Mouse (Mus musculus) cerebellum, postnatal 25 days (tissue): ENCODE data around the gene Tubb4b.
A peak's percentile ranks its signal among the peaks of the same experiment; 100 is the strongest.

Source experiments
- DNase-seq, 2 experiments: peaks; one replicate each; pipeline ENCODE4 v3.0.0; 2021; ENCODE audit warnings: mixed read lengths in 2 of 2

Gene Tubb4b

DNA sequence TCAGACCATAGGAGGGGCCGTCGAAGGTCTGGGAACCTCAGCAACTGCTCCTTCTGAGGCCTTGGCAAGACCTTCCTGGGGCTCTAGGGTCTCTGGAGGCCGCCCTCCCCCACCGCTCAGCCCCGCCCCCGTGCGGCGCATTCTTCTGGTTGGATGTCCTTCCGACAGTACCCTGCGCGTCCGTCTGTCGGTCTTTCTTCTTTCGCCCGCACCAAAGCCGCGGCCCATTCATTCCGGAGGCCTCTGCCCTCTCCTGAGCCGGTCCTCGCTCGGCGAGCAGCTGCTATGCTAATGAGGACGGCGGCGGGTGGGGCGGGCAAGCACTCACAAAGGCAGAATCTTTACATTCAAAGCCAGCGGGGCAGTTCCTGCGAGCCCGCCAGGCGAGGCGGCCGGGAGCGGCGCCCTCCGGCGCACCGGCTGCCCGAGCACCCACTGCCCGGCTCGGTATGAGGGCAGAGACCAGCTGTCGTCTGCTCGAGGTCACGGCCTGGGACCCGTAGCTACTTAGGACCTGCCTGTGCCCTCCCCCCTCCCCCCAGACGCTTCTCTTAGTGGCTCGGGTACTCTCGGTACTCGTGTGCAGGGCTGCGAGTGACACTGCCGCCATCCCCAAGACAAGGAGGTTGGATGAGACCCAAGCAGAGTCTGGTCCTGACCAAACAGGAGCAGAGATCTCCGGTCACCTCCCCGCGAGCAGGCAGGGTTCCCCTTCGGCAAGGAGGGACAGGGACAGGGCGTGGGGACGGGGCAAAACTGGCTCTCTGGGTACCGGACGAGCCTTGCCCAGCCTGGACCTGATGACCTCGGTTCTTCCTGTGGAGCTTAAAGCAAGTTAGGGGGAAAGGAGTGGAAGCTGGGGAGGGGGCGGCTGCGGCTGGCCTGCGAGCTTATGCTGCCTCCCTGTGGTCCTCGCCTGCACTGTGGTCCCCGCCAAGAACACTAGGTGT, 38.6 kb downstream of the Tubb4b start:
- DNase-seq = peak in 1 of 2 experiments; percentile 51

DNA sequence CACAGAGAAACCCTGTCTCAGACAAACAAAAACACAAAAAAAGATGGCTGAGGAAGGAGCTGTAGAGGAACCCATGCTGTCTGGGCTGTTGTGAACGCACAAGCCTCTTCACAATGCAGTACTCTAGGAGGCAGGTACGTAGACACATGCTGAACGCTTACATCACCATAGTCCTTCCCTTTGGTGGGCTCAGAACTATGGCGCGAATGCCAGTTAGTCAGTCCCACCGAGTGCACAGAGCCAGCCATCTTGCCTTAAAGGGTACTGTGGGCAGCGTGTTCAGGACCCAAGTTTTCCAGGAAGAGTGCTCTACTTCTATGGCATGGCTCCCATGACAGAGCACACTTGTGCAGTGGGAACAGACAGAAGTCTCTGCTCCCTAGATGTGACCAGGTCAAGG, 40.0 kb downstream of the Tubb4b start:
- no peak for DNase-seq

DNA sequence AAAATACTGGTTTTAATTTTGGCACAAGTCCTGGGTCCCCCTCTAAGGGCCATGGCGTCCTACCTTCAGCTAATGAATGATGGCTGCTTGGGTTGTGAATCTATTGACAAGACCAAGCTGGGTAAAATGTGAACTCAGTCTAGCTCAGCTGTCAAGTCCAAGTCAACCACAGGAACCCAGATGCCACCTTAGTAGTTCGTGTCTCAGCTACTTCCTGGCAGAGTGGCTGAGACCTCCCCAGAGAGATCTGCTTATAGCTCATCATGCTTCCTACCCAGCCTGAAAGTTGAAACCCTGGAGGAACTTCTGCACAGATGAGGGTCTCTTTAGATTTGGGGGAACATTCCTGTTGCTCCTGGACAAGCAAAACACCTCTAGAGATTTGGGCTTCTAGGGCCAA, 41.2 kb downstream of the Tubb4b start:
- no peak for DNase-seq

DNA sequence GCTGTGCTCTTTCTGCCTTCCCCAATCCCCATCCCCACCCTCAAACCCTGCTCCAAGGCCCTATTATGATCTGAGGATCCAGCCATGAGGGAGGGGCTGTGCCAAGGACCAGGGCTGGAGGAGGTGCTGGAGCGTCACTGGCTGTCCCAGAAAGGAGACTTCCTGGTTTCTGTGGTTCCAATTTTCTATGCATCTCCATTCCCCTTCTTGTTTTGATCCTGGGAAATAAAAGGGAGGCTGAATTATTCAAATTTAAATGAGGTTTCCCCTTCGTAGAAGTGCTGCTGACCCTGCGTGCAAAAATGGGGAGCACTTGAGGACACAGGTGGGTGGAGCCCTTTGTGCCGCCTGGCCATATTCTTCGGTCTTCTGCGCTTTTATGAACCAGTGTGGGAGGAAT, 41.8 kb downstream of the Tubb4b start:
- no peak for DNase-seq

DNA sequence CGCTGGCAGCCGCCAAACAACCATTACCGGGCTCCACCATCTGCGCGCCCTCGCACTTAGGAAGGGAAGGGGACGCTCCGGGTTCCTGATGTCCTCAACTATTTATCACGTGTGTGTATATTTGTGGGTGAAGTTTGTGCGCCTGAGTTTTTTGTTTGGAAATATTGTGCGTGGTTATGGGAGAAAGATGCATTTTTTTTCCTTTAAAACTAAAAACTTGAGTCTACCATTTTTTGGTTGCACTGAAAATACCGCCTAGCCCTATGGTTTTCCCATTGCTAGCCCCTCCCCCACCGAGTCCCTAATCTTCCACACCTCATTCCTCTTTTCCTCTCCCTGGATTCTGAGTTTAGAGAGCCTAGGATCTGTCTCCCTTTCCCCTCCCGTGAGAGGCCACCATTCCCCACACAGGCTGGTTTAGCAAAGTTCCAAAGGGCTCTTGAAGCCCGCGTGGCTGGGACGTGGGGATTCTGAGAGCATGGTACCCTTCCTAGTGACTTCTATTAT, 42.6 kb downstream of the Tubb4b start:
- DNase-seq = no peak

DNA sequence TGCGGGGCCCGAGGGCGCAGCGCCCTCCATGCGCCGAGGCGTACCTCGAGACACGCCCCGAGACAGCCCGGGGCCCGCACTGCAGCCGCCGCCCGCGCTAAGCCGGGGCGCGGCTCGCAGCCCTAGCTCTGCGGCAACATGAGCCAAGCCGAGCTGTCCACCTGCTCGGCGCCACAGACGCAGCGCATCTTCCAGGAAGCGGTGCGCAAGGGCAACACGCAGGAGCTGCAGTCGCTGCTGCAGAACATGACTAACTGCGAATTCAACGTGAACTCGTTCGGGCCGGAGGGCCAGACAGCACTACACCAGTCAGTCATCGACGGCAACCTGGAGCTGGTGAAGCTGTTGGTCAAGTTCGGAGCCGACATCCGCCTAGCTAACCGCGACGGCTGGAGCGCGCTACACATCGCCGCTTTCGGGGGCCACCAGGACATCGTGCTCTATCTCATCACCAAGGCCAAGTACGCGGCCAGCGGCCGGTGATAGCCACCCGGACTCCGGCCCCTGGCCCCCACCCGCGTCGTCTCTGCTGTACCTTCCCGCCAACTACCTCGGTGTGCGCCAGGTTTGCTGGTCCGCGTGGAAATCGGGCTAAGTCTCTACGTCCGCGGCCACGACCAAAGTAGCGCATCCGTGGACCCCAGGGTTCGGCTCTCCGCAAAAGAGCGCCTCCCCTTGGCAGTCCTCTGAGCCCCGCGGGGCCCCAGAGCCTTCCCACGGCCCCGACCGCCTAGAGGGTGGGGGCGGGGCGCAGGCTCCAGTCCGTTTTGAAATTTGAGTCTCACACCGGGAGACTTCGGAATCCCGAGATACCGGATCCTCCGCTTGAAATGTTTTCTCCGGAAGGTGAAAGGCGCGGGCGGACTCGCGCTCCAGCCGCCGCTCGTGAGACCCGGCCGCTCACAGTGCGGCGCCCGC, 43.3 kb downstream of the Tubb4b start:
- peak; percentile 59 to 61 for DNase-seq

DNA sequence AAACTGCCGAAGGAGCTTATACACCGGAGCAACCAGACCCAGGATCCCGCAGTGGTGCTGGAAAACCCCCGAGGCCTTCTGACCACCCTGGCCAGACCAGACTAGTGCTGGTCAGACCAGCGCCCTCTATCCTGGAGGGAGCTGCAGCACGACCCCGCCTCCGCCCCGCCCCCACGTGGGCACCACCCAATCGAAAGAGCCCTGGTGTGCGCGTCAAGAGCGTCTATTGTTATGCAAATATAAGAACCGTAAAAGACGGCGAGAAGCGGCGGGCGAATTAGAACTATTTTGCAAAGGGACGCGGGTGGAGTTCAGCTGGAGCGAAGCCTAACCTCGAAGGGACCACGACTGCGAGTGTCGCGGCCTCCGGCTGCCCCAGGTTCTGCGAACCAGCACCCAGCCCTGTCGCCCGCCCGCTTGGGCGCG, 44.0 kb downstream of the Tubb4b start, which contains the start of gene Nrarp:
TSS of gene Nrarp (plus strand) at position 281 of the 426 bp plus-strand sequence.
- peak; percentile 87 to 95 for DNase-seq

DNA sequence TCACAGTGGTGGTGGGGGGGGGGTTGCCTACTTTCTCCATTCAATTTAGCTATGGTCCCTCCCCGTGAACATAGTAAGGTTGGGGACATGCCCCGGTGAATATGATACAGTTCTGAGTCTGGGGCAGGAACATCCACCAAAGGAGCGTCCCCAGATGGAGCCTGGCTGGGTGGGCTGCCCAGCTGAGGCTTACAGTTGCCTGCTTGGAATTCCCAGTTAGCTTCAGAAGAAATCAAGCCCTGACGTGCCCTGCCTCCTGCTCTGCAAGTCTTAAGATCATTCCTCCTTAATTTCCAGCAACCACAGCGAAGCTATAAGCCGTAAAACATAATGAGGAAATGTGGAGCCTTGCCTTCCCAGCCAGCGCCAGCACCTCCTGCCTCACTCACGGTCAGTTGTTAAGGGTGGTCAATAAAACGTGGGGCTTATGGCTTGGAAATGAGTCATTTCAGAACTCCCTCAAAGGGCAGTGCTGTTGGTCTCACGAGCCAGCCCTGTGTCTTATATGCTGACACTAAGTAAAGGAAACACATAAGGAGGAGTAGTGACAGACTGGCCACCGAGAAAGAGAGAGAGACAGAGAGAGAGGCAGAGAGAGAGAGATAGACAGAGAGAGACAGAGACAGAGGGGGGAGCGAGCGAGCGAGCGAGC, 44.8 kb downstream of the Tubb4b start:
- no peak for DNase-seq

DNA sequence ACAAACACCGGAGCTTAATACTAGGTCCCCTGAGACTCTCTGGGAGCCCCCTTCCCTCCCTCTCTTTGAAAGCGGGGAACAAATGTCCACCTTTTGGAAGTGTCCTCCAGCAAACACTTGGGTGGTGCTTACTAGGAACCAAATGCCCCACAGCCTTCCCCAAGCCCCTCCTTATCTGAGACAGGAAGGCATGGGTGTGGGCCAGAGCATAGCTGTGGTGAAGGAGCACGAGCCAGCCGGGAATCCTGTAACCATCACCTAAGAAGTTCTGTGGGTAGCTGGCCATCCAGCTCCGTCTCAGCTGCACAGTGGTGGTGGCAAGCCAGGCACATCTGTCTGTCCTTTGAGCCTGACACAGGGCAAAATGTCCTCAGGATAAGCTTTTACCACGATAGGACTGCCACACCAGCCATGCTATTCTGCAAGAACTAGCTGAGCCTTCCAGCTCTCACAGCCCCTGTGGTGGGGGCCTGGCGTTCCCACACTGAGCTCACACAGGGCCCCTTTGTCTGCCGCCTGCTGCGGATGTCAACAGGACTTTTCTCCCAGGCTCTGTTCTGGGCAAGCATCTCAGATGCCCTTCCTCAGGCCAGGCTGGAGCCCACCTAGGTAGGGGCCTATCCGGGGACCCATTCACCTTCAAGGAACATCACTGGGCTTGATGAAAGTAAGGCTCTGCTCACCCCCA, 46.1 kb downstream of the Tubb4b start:
- DNase-seq = no peak

DNA sequence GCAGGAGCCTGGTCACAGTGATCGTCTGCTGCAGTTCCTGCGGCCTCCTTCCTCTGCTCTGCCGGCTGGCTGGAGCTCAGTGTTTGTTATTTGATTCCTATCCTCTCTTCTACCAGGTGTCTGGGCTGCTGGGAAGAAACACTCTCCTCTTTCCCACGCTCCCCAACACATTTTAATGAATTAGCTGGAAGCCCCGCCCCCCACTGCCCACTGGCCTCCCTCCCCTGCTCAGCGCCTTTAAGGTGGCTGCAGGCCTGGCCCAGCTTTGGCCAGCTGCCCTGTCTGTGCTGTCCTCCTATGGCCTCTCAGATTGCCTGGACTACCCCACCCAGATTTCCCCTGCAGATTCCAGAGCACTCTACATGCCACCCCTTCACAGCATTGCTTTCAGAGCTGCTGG, 46.8 kb downstream of the Tubb4b start:
- peak in 1 of 2 experiments; percentile 63 for DNase-seq

DNA sequence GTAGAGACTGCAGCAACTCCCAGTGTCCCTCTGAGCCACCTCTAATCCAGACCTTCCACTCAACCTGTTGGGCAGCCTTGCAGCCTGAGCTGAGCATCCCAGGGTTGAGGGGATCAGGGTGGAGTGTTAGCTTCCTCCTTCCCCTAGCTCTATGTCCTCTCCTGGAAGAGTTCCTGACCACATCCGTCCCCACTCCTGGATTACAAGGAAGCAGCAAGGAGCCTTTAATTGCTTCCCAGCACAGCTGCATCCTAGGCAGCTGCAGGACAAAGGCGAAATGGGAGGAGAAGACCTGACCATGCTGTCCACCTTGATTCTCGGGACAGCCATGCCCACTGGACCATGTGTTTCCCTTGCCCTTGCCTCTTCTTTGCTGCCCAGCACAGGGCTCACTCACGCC, 47.4 kb downstream of the Tubb4b start:
- no peak for DNase-seq

DNA sequence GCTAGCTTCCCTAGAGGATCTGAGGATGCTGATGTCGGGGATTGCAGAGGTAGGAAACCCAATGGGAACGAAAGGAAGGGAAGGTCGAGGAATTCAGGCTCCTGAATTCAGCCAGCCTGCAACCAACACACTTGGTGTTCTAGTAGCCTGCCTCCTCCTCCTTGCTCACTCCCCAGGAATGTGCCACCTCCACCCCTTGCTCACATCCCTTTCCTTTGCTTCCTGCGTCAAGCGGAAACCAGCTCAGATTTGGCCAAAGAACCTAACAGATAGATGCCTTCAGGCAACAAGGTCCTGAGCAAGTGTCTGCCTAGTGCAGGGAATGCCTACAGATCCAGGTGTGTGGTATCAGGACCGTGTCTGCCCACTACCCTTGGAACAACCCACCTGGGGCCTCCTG, 47.9 kb downstream of the Tubb4b start:
- no peak for DNase-seq

DNA sequence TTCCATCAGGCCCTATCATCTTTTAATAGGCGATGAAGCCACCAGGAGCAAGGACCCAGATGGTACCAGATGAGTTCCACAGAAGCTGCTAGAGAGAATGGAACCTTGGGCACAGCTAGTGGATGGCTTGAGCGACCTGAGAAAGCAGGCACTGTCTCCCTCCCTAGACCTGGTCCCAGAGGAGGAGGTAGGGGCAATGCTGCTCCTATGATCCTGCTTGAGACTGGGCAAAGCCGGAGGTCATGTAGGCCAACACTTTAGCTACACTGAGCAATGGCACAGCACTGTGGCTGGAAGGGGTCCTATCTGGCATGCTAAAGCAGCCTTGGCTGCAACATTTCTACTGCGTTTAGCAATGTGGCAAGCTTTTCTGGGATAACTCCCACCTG, 48.8 kb downstream of the Tubb4b start:
- DNase-seq = no peak

DNA sequence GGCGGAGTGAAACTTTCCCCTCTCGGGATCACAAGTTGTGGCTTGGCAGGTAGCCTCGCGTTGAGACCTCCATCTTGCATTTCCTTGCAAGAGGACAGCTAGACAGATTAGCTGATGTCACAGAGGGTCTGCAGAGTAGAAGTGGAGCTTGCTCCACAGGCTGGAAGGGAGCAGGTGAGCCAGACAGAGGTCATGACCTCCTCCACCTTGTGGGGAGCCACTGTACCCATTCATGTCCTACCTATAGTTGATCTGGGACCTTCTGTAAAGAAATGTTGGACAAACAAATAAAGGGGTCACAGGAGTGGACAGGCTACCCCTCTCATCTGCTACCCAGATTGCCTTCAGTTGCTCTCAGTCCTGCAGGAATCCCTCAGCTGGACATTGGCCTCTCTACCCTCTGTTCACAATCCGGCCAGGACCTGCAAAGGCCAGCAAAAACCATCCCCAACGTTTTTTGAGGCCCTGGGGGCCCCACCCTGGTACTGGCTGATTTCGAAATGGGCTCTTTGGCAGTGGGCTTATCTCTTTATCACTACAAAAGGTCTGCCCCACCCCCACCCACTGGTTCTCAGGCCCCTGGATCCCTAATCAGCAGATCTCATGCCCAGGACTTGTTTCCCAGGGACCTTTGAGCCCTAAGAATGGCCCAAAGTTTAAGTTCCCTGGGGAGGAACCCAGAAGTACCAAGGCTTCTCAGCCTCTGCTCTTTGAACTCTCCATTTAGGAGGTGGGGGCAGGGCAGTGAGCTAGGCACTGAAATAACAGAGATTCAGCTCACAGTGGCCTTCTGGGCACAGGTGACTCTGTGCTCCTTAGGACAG, 49.4 kb downstream of the Tubb4b start:
- DNase-seq = no peak

DNA sequence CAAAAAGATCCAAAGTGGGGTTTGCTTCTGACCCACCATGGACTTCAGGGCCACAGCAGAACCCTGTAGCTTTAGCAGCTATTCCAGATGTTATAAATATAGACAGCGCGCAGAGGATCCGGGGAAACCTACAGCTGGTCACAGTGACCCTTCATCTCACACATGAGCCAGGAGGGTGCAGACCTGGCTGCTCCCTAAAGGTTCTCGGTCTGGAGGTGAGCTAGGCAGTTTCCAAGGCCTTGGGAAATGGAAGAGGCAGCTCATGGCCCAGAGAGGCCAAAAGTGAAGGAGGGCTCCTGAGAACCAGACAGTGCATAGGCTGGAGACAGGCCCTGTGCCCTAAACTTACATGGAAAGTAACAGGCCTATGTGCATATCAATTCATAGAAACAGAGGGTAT, 50.7 kb downstream of the Tubb4b start:
- no peak for DNase-seq

DNA sequence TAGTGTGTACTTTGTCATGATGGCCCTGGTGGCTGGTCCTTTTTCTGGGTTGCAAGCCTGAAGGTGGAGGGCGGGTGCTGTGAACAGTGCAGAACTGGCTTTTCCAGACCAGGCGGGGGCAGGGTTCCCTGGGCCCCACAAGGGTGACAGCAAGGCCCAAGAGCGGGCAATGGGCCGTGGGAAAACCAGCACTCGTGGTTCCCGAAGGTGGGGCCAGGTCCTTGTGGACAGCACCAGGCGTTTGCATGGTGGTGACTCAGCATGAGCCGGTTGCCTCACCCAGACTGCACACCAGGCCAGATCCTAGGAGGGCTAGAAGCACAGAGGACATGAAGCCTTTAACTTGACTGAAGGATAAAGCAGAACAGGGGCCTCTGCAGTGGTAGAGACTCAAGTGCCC, 51.9 kb downstream of the Tubb4b start:
- DNase-seq = no peak
